Mouse (Mus musculus): ENCODE results near the gene Endod1.

DNA sequence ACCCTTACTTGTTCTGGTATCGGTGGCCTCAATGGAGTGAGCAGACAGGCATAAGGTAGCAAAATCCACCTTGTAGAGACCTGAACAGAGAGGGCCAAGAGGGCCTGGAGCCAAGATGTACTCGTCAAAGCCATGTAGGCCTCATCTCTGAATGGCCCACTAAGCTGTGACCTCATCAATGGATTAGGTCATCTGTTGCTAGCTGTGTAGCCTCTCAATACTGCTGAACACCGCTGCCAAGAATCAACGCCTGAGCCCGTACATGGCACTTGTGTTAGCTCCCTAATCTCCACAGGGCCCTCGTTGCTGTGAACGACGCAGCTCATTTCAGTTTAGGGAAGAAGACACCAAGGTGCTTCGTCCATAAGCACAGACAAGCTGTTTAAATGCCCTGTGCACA lies 10.0 kb upstream of the Endod1 start:
- no peak for TF ChIP-seq EP300 (optimal IDR thresholded peaks at IDR 0.05)
- TF ChIP-seq CTCF (IDR thresholded peaks at IDR 0.05; ENCODE audit: low read depth), result no peak

Data from stomach, postnatal 0 days (tissue).